Mouse (Mus musculus) midbrain, postnatal 0 days (tissue): ENCODE measurements around the gene Fam210b. TPM values are rescaled to one million over a fixed set of nuclear protein-coding genes. Genes with fewer than 3 reads are reported as not detected.
A peak's percentile ranks its signal among the peaks of the same experiment; 100 is the strongest.

ENCODE experiments used
- ATAC-seq: fragments of 200-750 bp; cut with Nextera tagmentation; 2 replicates; pipeline ENCODE4 v1.8.0; 2017; ENCODE audit warnings: moderate number of reproducible peaks, mild to moderate bottlenecking, moderate TSS enrichment, moderate library complexity; ENCODE audit not compliant: low FRiP score
- DNase-seq: peaks from one replicate; pipeline ENCODE4 v3.0.0-alpha.2; 2015; ENCODE audit warnings: low spot score
- H3K27ac ChIP-seq: fragments of 300-500 bp; sonication (generic); 2 replicates; pipeline ENCODE4 v1.5.1; 2014; ENCODE audit warnings: low read depth, mild to moderate bottlenecking, low read length, mixed read lengths
- H3K27me3 ChIP-seq: fragments of 300-500 bp; sonication (generic); 2 replicates; pipeline ENCODE4 v1.6.1; 2014; ENCODE audit warnings: low read length, control low read depth, mixed read lengths; ENCODE audit not compliant: insufficient read depth
- H3K36me3 ChIP-seq: fragments of 300-500 bp; sonication (generic); 2 replicates; pipeline ENCODE4 v1.6.1; 2014; ENCODE audit warnings: low read length, control low read depth, mixed read lengths; ENCODE audit not compliant: insufficient read depth
- H3K4me1 ChIP-seq: fragments of 300-500 bp; sonication (generic); 2 replicates; pipeline ENCODE4 v1.6.1; 2014; ENCODE audit warnings: mild to moderate bottlenecking, control low read depth, antibody characterized with exemption, low read length, mixed read lengths; ENCODE audit not compliant: insufficient read depth
- H3K4me2 ChIP-seq: fragments of 300-500 bp; sonication (generic); 2 replicates; pipeline ENCODE4 v1.6.1; 2014; ENCODE audit warnings: low read depth, mild to moderate bottlenecking, low read length, mixed read lengths; ENCODE audit not compliant: poor library complexity, severe bottlenecking
- H3K4me3 ChIP-seq: fragments of 300-500 bp; sonication (generic); 2 replicates; pipeline ENCODE4 v1.5.1; 2014; ENCODE audit warnings: low read depth, mild to moderate bottlenecking, low read length, moderate library complexity
- H3K9ac ChIP-seq: fragments of 300-500 bp; sonication (generic); replicated peaks from 2 replicates; pipeline ENCODE4 v1.6.1; 2014; ENCODE audit warnings: mild to moderate bottlenecking, low read length, moderate library complexity, mixed read lengths; ENCODE audit not compliant: poor library complexity, severe bottlenecking
- H3K9me3 ChIP-seq: fragments of 300-500 bp; sonication (generic); 2 replicates; pipeline ENCODE4 v1.6.1; 2016; ENCODE audit warnings: low read length, control low read depth
- CTCF ChIP-seq: IDR thresholded peaks from 2 replicates; pipeline ENCODE4 v1.5.1; 2016; ENCODE audit warnings: antibody characterized with exemption, mild to moderate bottlenecking
- WGBS: fragments of 180-500 bp; shearing (Covaris S2); extraction: QIAGEN DNeasy Blood & Tissue Kit; methylation state at CpG from one replicate; pipeline ENCODE4 v1.1.7; 2014; 5-methylcytosine and 5-hydroxymethylcytosine counted together
- polyA plus RNA-seq: library from polyadenylated mRNA; unstranded; fragments of >200 nt; fragmentation: Nextera tagmentation; extraction: Ambion mirVana; gene quantifications from 2 replicates; pipeline ENCODE4 v1.2.1, GENCODE M21; 2015
- total RNA-seq: library from RNA; depleted of rRNA; stranded (reverse); fragments of >200 nt; gene quantifications from 2 replicates; pipeline ENCODE4 v1.2.3, GENCODE M21; 2014

Gene Fam210b
- total and polyA plus RNA-seq, 2 experiments from 2014 or later: 10.2 to 21.1 TPM

- peak; percentile 70 for DNase-seq
- TF ChIP-seq CTCF: no peak
- no peaks in the 10 kb centered on the region for H3K9me3 ChIP-seq
- WGBS: 74% methylated on average over 5 of the region's 5 CpGs
- no peak overlapping the region for H3K27ac ChIP-seq
- H3K27me3 ChIP-seq: no peaks in the 10 kb centered on the region
- no peaks in the 10 kb centered on the region for H3K4me1 ChIP-seq
- ATAC-seq: no peak
- H3K9ac ChIP-seq: no peak overlapping the region
- no peak overlapping the region for H3K4me3 ChIP-seq
- H3K4me2 ChIP-seq: no peak overlapping the region
- H3K36me3 ChIP-seq: no peaks in the 10 kb centered on the region
Measured at GRCm38 (mm10) chr2:172355833-172356232, 10.5 kb downstream of the Fam210b start.

- Histone ChIP-seq H3K4me1 (no peaks in the 10 kb centered on the region), H3K4me3 (no peak overlapping the region), H3K27me3 (no peaks in the 10 kb centered on the region), H3K9ac (no peak overlapping the region), H3K27ac (no peak overlapping the region), H3K9me3 (no peaks in the 10 kb centered on the region), H3K36me3 (peaks cover 6% of the 10 kb centered on the region), H3K4me2 (no peak overlapping the region)
- DNase-seq (no peak), ATAC-seq (no peak)
- WGBS: 91% methylated on average over 7 of the region's 7 CpGs
- no peak for TF ChIP-seq CTCF
Measured at GRCm38 (mm10) chr2:172363176-172363575, 17.8 kb downstream of the Fam210b start.

GRCm38 (mm10) chr2:172370411-172371223, 25.3 kb downstream of the Fam210b start, which contains the start of the genes Aurka and Cstf1:
TSS of gene Aurka (minus strand) at chr2:172370535.
TSS of gene Cstf1 (plus strand) at chr2:172370681.
- WGBS: under 1% methylated on average over 66 of the region's 66 CpGs
- Histone ChIP-seq H3K27ac (peak within 1 kb of the TSS; percentile 90), H3K27me3 (no peaks in the 10 kb centered on the region), H3K36me3 (peaks cover 16% of the 10 kb centered on the region), H3K4me2 (peak within 1 kb of the TSS; percentile 79), H3K9me3 (no peaks in the 10 kb centered on the region), H3K9ac (peak within 1 kb of the TSS; percentile 85), H3K4me1 (peaks cover 4% of the 10 kb centered on the region; the same call in 1 of the 2 replicates), H3K4me3 (peak within 1 kb of the TSS; percentile 93)
- peak; percentile 99 for ATAC-seq
- no peak for TF ChIP-seq CTCF
- DNase-seq: peak; percentile 98

DNA sequence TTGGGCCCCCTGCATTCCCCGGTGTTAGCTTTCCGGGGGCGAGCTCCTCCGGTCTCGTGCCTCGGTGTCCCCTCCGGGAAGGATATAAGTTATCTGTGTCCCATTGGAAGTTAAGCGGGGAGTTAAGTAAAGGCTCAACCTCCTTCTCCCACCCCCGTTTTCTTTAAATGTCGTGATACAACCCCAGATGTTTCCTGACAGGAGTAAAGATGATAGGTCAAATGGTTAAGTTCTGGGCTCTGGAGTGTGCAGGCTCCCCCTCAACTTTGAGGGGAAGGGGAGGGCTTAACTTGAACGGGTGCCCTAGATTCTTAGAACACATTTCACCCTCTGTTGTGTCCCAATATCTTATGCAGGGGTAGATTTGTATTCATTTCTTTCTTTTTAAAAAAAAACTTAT, 25.9 kb downstream of the Fam210b start:
- Histone ChIP-seq H3K27me3 (no peaks in the 10 kb centered on the region), H3K36me3 (peaks cover 23% of the 10 kb centered on the region), H3K9me3 (no peaks in the 10 kb centered on the region), H3K4me1 (peaks cover 4% of the 10 kb centered on the region; the same call in 1 of the 2 replicates), H3K27ac (peak overlapping the region; percentile 90; the same call in 1 of the 2 replicates), H3K4me2 (peak overlapping the region; percentile 49), H3K9ac (peak overlapping the region; percentile 85), H3K4me3 (peak overlapping the region; percentile 93)
- TF ChIP-seq CTCF: no peak
- 0% methylated on average over 11 of the region's 11 CpGs for WGBS
- ATAC-seq (no peak), DNase-seq (no peak)

GRCm38 (mm10) chr2:172376551-172376950, 31.2 kb downstream of the Fam210b start:
- peaks cover 64% of the 10 kb centered on the region for H3K36me3 ChIP-seq
- no peak overlapping the region for H3K9ac ChIP-seq
- 96% methylated on average over 4 of the region's 4 CpGs for WGBS
- no peak overlapping the region for H3K27ac ChIP-seq
- DNase-seq (no peak), ATAC-seq (no peak)
- no peak overlapping the region for H3K4me3 ChIP-seq
- H3K4me2 ChIP-seq: no peak overlapping the region
- no peaks in the 10 kb centered on the region for H3K27me3 ChIP-seq
- no peaks in the 10 kb centered on the region for H3K9me3 ChIP-seq
- TF ChIP-seq CTCF: no peak
- peaks cover 3% of the 10 kb centered on the region; the same call in 1 of the 2 replicates for H3K4me1 ChIP-seq

GRCm38 (mm10) chr2:172376999-172377515, 31.7 kb downstream of the Fam210b start:
- no peaks in the 10 kb centered on the region for H3K4me1 ChIP-seq
- no peak overlapping the region for H3K9ac ChIP-seq
- peaks cover 69% of the 10 kb centered on the region for H3K36me3 ChIP-seq
- no peaks in the 10 kb centered on the region for H3K27me3 ChIP-seq
- no peak overlapping the region for H3K4me3 ChIP-seq
- DNase-seq: no peak
- no peak for ATAC-seq
- no peak overlapping the region for H3K4me2 ChIP-seq
- no peaks in the 10 kb centered on the region for H3K9me3 ChIP-seq
- no peak overlapping the region for H3K27ac ChIP-seq
- 82% methylated on average over 5 of the region's 5 CpGs for WGBS
- TF ChIP-seq CTCF: no peak
